Mouse (Mus musculus) kidney, adult 11 months (tissue): ENCODE results near the gene Scgb2b12.
"Not testable (repeated sequence)": the region's sequence is repeated elsewhere in the genome, so short reads cannot be mapped to it uniquely, and the experiment has no call there.

ENCODE experiments used
- DNase-seq: peaks from one replicate; pipeline ENCODE4 v3.0.0; 2022

Scgb2b12 gene

DNA sequence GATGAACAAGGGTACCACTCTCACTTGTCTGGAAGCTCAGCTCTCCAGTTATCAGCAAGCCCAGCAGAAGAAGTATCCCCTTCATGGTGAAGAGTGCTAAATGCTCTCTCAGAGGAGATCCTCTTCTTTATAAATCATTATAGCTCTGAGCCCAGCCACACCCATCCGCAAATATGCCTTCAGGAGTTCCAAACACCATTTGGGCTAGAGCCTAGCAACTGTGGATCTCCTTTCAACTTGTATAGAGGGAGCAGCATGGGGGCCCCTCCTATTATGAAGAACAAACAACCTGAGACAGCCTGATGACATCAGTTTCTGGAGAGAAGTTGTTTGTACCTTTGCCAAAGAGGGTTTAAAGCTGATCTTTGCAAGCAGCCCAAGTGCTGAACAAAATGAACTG lies at the start of gene Scgb2b12:
Gene Scgb2b12 (minus strand): TSS at position 101 of the 400 bp plus-strand sequence.
- DNase-seq, result not testable (repeated sequence)

DNA sequence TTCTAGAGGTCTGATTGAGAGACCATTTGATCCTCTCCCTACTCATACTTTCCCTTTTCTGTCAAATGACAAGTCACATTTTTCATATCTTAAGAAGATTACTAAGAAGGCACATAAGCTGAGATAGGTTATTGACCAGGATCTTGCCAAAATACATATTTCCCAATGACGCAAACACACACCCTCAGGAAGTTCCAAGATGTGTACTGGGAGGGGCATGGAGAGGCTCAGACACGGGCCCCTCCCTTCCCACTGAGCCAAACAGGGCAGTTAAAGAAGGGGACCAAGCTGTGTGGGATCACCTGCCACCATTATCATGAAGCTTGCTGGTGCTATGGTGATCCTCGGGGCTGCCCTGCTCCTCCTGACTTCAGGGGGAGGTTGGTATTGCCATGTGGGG lies 6.8 kb upstream of the Scgb2b12 start, which contains the start of gene Scgb1b12:
Gene Scgb1b12 (plus strand): TSS at position 301 of the 400 bp plus-strand sequence.
- not testable (repeated sequence) for DNase-seq
